Mouse (Mus musculus): ENCODE measurements at regions not wholly inside any gene's neighbourhood (a gene's known extent, or its start where the extent isn't known, plus 50 kb on each side); places are given as distances from the start of the nearest gene placed in this dataset.

- DNase-seq (ENCODE audit: low read depth): no peak
- TF ChIP-seq CTCF (IDR thresholded peaks at IDR 0.05; ENCODE audit: borderline replicate concordance, extremely low read depth, insufficient read depth, insufficient read length) (no peak), POLR2A (IDR thresholded peaks at IDR 0.05; ENCODE audit: borderline replicate concordance, extremely low read depth, insufficient read depth, insufficient read length, poor library complexity, severe bottlenecking) (no peak)
These were observed 227.1 kb upstream of the Tprg start for GRCm38 (mm10) chr16:25059504-25059992.

GRCm38 (mm10) chr16:25060266-25060665 is 226.4 kb upstream of the Tprg start:
- no peak for DNase-seq (ENCODE audit: low read depth)
- TF ChIP-seq CTCF (IDR thresholded peaks at IDR 0.05; ENCODE audit: borderline replicate concordance, extremely low read depth, insufficient read depth, insufficient read length) (no peak), POLR2A (IDR thresholded peaks at IDR 0.05; ENCODE audit: borderline replicate concordance, extremely low read depth, insufficient read depth, insufficient read length, poor library complexity, severe bottlenecking) (no peak)

GRCm38 (mm10) chr16:25061631-25062030 is 225.0 kb upstream of the Tprg start:
- TF ChIP-seq CTCF (IDR thresholded peaks at IDR 0.05; ENCODE audit: borderline replicate concordance, extremely low read depth, insufficient read depth, insufficient read length): no peak
- TF ChIP-seq POLR2A (IDR thresholded peaks at IDR 0.05; ENCODE audit: borderline replicate concordance, extremely low read depth, insufficient read depth, insufficient read length, poor library complexity, severe bottlenecking): no peak
- no peak for DNase-seq (ENCODE audit: low read depth)

- no peak for TF ChIP-seq CTCF (IDR thresholded peaks at IDR 0.05; ENCODE audit: borderline replicate concordance, extremely low read depth, insufficient read depth, insufficient read length)
- TF ChIP-seq POLR2A (IDR thresholded peaks at IDR 0.05; ENCODE audit: borderline replicate concordance, extremely low read depth, insufficient read depth, insufficient read length, poor library complexity, severe bottlenecking): no peak
- no peak for DNase-seq (ENCODE audit: low read depth)
These were observed 222.6 kb upstream of the Tprg start for GRCm38 (mm10) chr16:25063981-25064380.

GRCm38 (mm10) chr16:25064538-25064937 is 222.1 kb upstream of the Tprg start:
- peak; percentile 94 for DNase-seq (ENCODE audit: low read depth)
- TF ChIP-seq POLR2A (IDR thresholded peaks at IDR 0.05; ENCODE audit: borderline replicate concordance, extremely low read depth, insufficient read depth, insufficient read length, poor library complexity, severe bottlenecking) (no peak), CTCF (IDR thresholded peaks at IDR 0.05; ENCODE audit: borderline replicate concordance, extremely low read depth, insufficient read depth, insufficient read length) (peak; percentile 83)

- TF ChIP-seq POLR2A (IDR thresholded peaks at IDR 0.05; ENCODE audit: borderline replicate concordance, extremely low read depth, insufficient read depth, insufficient read length, poor library complexity, severe bottlenecking) (no peak), CTCF (IDR thresholded peaks at IDR 0.05; ENCODE audit: borderline replicate concordance, extremely low read depth, insufficient read depth, insufficient read length) (no peak)
- DNase-seq (ENCODE audit: low read depth): no peak
These were observed 219.8 kb upstream of the Tprg start for GRCm38 (mm10) chr16:25066822-25067221.

GRCm38 (mm10) chr16:25067276-25068249 is 219.1 kb upstream of the Tprg start:
- peak; percentile 51; the same call in 1 of the 2 replicates for TF ChIP-seq CTCF (IDR thresholded peaks at IDR 0.05; ENCODE audit: borderline replicate concordance, extremely low read depth, insufficient read depth, insufficient read length)
- no peak for TF ChIP-seq POLR2A (IDR thresholded peaks at IDR 0.05; ENCODE audit: borderline replicate concordance, extremely low read depth, insufficient read depth, insufficient read length, poor library complexity, severe bottlenecking)
- peak; percentile 72 for DNase-seq (ENCODE audit: low read depth)

GRCm38 (mm10) chr16:25080811-25081210 is 205.8 kb upstream of the Tprg start:
- DNase-seq (ENCODE audit: low read depth): no peak
- TF ChIP-seq CTCF (IDR thresholded peaks at IDR 0.05; ENCODE audit: borderline replicate concordance, extremely low read depth, insufficient read depth, insufficient read length): no peak
- TF ChIP-seq POLR2A (IDR thresholded peaks at IDR 0.05; ENCODE audit: borderline replicate concordance, extremely low read depth, insufficient read depth, insufficient read length, poor library complexity, severe bottlenecking): no peak

GRCm38 (mm10) chr16:25083729-25084128 is 202.9 kb upstream of the Tprg start:
- TF ChIP-seq CTCF (IDR thresholded peaks at IDR 0.05; ENCODE audit: borderline replicate concordance, extremely low read depth, insufficient read depth, insufficient read length) (no peak), POLR2A (IDR thresholded peaks at IDR 0.05; ENCODE audit: borderline replicate concordance, extremely low read depth, insufficient read depth, insufficient read length, poor library complexity, severe bottlenecking) (no peak)
- no peak for DNase-seq (ENCODE audit: low read depth)

GRCm38 (mm10) chr16:25087741-25088648 is 198.6 kb upstream of the Tprg start:
- no peak for TF ChIP-seq CTCF (IDR thresholded peaks at IDR 0.05; ENCODE audit: borderline replicate concordance, extremely low read depth, insufficient read depth, insufficient read length)
- no peak for TF ChIP-seq POLR2A (IDR thresholded peaks at IDR 0.05; ENCODE audit: borderline replicate concordance, extremely low read depth, insufficient read depth, insufficient read length, poor library complexity, severe bottlenecking)
- DNase-seq (ENCODE audit: low read depth): peak; percentile 82

- DNase-seq (ENCODE audit: low read depth): no peak
- TF ChIP-seq CTCF (IDR thresholded peaks at IDR 0.05; ENCODE audit: borderline replicate concordance, extremely low read depth, insufficient read depth, insufficient read length): no peak
- no peak for TF ChIP-seq POLR2A (IDR thresholded peaks at IDR 0.05; ENCODE audit: borderline replicate concordance, extremely low read depth, insufficient read depth, insufficient read length, poor library complexity, severe bottlenecking)
These were observed 198.0 kb upstream of the Tprg start for GRCm38 (mm10) chr16:25088649-25089019.
